Mouse (Mus musculus) neural tube, embryonic 11.5 days (tissue): Measurements from ENCODE around the gene Rora. TPM values are rescaled to one million over a fixed set of nuclear protein-coding genes. Genes with fewer than 3 reads are reported as not detected.

ENCODE experiments used
- ATAC-seq: fragments of 200-750 bp; cut with Nextera tagmentation; 2 replicates; pipeline ENCODE4 v1.8.0; 2017; ENCODE audit warnings: moderate number of reproducible peaks, mild to moderate bottlenecking, moderate TSS enrichment, moderate library complexity; ENCODE audit not compliant: insufficient read depth, low FRiP score, low TSS enrichment
- DNase-seq: peaks from one replicate; pipeline ENCODE4 v3.0.0-alpha.2; 2015; ENCODE audit warnings: low spot score
- H3K27ac ChIP-seq: fragments of 300-500 bp; sonication (generic); 2 replicates; pipeline ENCODE4 v1.5.1; 2014; ENCODE audit warnings: low read depth, mild to moderate bottlenecking, low read length
- H3K27me3 ChIP-seq: fragments of 300-500 bp; sonication (generic); 2 replicates; pipeline ENCODE4 v1.6.1; 2014; ENCODE audit warnings: mild to moderate bottlenecking, low read length, mixed read lengths; ENCODE audit not compliant: control insufficient read depth, insufficient read depth
- H3K36me3 ChIP-seq: fragments of 300-500 bp; sonication (generic); 2 replicates; pipeline ENCODE4 v1.6.1; 2014; ENCODE audit warnings: mild to moderate bottlenecking, low read length, moderate library complexity, mixed read lengths; ENCODE audit not compliant: control insufficient read depth, insufficient read depth
- H3K4me1 ChIP-seq: fragments of 300-500 bp; sonication (generic); 2 replicates; pipeline ENCODE4 v1.6.1; 2014; ENCODE audit warnings: low read length, mixed read lengths; ENCODE audit not compliant: control insufficient read depth, insufficient read depth
- H3K4me2 ChIP-seq: fragments of 300-500 bp; sonication (generic); 2 replicates; pipeline ENCODE4 v1.6.1; 2014; ENCODE audit warnings: low read depth, mild to moderate bottlenecking, moderate library complexity
- H3K4me3 ChIP-seq: fragments of 300-500 bp; sonication (generic); 2 replicates; pipeline ENCODE4 v1.5.1; 2014; ENCODE audit warnings: low read depth, low read length
- H3K9ac ChIP-seq: fragments of 300-500 bp; sonication (generic); 2 replicates; pipeline ENCODE4 v1.6.1; 2014; ENCODE audit warnings: mild to moderate bottlenecking, low read length
- H3K9me3 ChIP-seq: fragments of 300-500 bp; sonication (generic); 2 replicates; pipeline ENCODE4 v1.6.1; 2016; ENCODE audit warnings: low read length; ENCODE audit not compliant: control insufficient read depth
- WGBS: fragments of 180-500 bp; shearing (Covaris S2); extraction: QIAGEN DNeasy Blood & Tissue Kit; methylation state at CpG from one replicate; pipeline ENCODE4 v1.1.7; 2014; 5-methylcytosine and 5-hydroxymethylcytosine counted together
- polyA plus RNA-seq: library from polyadenylated mRNA; unstranded; fragments of >200 nt; fragmentation: Nextera tagmentation; extraction: Ambion mirVana; gene quantifications from 2 replicates; pipeline ENCODE4 v1.2.1, GENCODE M21; 2014

Gene Rora
- polyA plus RNA-seq, 1 experiment from 2014 or later, result 3.2 TPM

DNA sequence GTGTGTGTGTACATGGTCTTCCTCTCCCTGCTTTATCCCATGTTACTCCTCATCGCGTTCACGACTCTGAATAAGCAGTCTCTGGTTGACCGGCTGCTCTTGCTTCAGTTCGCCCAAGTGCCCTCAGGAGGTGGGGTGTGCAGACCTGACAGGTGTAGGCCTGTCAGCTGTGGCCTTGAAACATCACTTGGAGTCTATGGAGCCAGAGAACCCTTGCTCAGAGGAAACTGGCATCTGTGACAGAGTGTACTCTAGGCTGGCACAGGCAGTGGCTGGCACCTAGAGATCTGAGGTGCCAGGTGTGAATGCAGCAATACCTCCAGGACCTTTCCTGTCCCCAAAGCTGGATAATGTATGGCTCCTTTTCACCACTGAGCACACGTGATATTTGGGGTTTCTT lies 331.5 kb downstream of the Rora start:
- Histone ChIP-seq H3K27ac (no peak overlapping the region), H3K9ac (no peak overlapping the region), H3K27me3 (no peaks in the 10 kb centered on the region), H3K4me2 (no peak overlapping the region), H3K36me3 (no peaks in the 10 kb centered on the region), H3K4me3 (no peak overlapping the region), H3K9me3 (no peaks in the 10 kb centered on the region), H3K4me1 (no peaks in the 10 kb centered on the region)
- WGBS, result 81% methylated on average over 6 of the region's 6 CpGs
- DNase-seq, result no peak
- no peak for ATAC-seq

DNA sequence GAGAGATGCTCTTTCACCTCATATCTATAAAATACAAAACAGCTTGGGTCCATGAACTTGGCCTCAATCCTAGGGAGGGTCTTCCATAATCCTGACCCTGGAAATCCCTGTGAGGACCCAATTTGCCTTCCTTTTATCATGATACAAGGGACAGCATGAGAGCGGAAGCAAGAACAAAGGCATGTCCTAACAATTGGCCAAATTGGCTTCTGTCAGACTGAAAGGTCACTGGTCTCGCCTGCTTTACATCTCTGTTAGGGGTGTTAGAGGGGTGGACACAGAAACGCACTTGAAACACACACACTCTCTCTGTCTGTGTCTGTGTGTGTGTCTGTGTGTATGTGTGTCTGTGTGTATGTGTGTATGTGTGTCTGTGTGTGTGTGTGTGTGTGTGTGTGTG lies 332.2 kb downstream of the Rora start:
- no peak overlapping the region for H3K27ac ChIP-seq
- WGBS, result 30% methylated on average over 3 of the region's 3 CpGs
- H3K4me3 ChIP-seq, result no peak overlapping the region
- no peaks in the 10 kb centered on the region for H3K27me3 ChIP-seq
- H3K9ac ChIP-seq, result no peak overlapping the region
- no peaks in the 10 kb centered on the region for H3K36me3 ChIP-seq
- H3K4me1 ChIP-seq, result no peaks in the 10 kb centered on the region
- DNase-seq (no peak), ATAC-seq (no peak)
- H3K9me3 ChIP-seq, result no peaks in the 10 kb centered on the region
- no peak overlapping the region for H3K4me2 ChIP-seq

DNA sequence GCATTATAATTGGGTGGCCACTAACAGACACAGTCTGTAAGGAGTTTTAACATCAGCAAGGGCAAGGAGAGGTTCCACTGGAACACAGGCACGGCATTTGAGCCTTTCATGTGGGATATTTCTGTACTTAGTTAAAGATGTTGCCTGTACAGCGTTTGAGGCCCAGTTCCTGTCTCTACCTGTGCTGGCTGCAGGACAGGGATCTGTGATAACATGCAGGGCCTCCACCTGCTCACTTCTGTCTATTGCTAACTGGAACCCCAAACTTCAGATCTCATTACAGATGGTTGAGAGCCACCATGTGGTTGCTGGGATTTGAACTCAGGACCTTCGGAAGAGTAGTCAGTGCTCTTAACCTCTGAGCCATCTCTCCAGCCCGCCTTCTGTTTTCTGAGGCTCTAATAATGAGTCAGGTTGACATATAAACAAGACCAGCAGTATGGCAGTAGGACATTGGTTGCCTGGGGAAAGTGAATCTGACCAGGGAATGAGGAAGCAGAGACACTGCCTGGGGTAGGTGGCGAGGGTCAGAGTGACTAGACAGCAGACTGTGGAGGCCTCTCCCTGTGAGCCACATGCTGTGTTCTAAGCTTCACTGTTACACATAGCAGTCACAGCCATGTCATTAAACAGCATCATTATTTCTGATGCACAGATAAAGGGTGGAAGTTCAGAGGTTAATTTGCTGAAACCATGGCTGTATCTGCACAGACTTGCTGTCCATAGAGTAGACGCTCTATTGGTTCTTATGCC lies 333.9 kb downstream of the Rora start:
- Histone ChIP-seq H3K4me2 (no peak overlapping the region), H3K27me3 (no peaks in the 10 kb centered on the region), H3K27ac (no peak overlapping the region), H3K9me3 (no peaks in the 10 kb centered on the region), H3K4me3 (no peak overlapping the region), H3K36me3 (no peaks in the 10 kb centered on the region), H3K4me1 (no peaks in the 10 kb centered on the region), H3K9ac (no peak overlapping the region)
- ATAC-seq (no peak), DNase-seq (no peak)
- WGBS, result 80% methylated on average over 6 of the region's 6 CpGs

DNA sequence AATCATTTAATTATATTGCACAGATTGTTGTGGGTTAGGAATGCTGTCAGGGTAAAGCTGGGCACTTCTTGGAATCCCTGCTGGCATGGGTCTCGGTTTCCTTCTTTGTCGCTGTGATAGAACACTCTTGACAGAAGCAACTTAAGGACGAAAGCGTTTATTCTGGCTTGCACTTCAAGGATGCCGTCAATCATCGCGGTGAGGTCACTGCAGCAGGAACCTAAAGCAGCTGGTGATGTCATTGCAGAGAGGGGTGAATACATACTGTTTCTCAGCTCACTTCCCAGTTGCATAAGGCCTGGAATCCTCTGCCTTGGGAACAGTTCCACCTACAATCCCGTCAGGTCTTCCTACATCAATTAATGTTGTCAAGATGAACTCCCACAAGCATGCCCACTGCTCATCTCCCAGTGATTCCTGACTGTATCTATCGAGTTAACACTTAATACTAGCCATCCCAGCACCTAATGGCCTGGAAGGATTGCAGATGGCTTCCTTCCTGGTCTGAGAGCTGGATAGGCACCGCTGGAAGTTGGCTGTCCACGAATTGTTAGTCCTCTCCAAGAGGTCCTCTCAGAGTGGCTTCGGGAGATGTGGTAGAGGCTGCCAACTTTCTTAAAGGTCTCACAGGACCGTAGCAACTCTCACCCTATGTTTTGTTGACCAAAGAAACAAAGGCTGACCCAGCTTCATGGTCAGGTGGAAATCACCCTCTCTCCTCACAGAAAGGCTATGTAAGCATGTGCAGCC lies 334.8 kb downstream of the Rora start:
- DNase-seq (no peak), ATAC-seq (no peak)
- WGBS, result 81% methylated on average over 13 of the region's 13 CpGs
- Histone ChIP-seq H3K4me1 (no peaks in the 10 kb centered on the region), H3K9ac (no peak overlapping the region), H3K4me3 (no peak overlapping the region), H3K27me3 (no peaks in the 10 kb centered on the region), H3K36me3 (no peaks in the 10 kb centered on the region), H3K4me2 (no peak overlapping the region), H3K9me3 (no peaks in the 10 kb centered on the region), H3K27ac (no peak overlapping the region)

DNA sequence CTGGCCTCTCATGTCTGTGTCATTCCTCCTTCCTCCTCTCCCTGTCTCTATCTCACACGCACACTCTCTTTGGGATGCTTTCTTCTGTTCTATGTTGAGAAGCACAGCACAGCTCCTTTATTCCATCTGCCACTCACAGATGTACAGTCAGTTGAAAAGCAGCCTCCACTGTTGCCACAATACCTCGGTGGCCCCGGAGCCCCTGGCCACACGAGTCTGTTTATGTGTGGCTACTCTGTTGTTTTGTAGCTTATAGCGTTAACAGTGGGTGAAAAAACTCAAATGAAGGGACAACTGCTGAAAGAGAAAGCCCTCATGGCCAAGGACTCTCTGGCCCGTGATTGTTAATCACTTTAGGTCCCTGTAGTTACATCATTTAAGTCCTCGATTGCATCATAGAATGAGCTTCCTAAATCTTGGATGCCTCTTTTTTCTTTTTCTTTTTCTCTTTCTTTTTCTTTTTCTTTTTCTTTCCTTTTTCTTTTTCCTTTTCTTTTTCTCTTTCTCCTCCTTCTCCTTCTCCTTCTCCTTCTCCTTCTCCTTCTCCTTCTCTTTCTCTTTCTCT lies 336.4 kb downstream of the Rora start:
- no peaks in the 10 kb centered on the region for H3K27me3 ChIP-seq
- no peaks in the 10 kb centered on the region for H3K9me3 ChIP-seq
- H3K9ac ChIP-seq, result no peak overlapping the region
- no peak overlapping the region for H3K4me3 ChIP-seq
- H3K27ac ChIP-seq, result no peak overlapping the region
- H3K4me1 ChIP-seq, result no peaks in the 10 kb centered on the region
- ATAC-seq, result no peak
- H3K4me2 ChIP-seq, result no peak overlapping the region
- 70% methylated on average over 7 of the region's 7 CpGs for WGBS
- no peak for DNase-seq
- no peaks in the 10 kb centered on the region for H3K36me3 ChIP-seq

DNA sequence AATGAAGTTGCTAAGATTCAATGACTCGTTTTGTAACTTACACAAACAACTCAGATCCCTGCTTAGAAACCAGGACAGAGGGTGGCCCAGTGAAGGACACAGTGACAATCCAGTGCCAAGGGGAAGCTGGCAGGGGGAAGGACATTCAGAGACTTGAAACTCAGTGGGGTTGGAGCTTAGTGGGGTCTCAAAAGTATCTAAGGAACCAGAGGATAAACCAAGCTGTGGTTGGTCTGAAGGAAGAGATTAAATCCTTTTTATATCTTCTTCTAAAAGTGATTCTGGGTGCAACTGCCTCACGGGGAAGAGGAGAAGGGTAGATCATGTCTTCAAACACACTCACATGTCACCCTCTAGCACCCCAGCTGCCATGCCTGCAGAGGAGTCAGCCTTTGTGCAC lies 340.3 kb downstream of the Rora start:
- H3K4me2 ChIP-seq, result no peak overlapping the region
- WGBS, result 79% methylated on average over 2 of the region's 2 CpGs

DNA sequence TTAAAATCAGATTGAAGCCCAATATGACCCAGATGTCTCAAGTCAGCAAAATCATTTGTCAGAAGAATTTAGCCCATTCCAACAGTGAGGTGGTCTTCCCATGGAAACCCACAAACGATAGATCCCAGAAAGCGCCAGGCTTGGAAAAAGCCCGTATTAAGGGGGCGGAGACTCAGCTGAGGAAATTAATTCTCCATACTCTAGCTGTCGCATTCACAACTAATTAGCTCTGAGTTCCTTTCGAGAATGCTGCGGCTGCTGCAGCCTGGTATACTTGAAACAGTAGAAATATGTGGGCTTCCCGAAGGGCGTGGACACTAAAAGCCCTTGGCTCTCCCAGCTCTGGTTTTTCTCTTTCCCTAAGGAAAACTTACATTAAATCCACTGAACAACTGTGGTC lies 345.4 kb downstream of the Rora start:
- H3K4me2 ChIP-seq, result no peak overlapping the region
- H3K9ac ChIP-seq, result no peak overlapping the region
- DNase-seq (no peak), ATAC-seq (no peak)
- H3K9me3 ChIP-seq, result no peaks in the 10 kb centered on the region
- H3K27ac ChIP-seq, result no peak overlapping the region
- no peak overlapping the region for H3K4me3 ChIP-seq
- H3K36me3 ChIP-seq, result no peaks in the 10 kb centered on the region
- WGBS, result 92% methylated on average over 9 of the region's 9 CpGs
- no peaks in the 10 kb centered on the region for H3K4me1 ChIP-seq
- no peaks in the 10 kb centered on the region for H3K27me3 ChIP-seq

More for the DNA sequence above, 340.3 kb downstream of the Rora start:
- H3K4me1 ChIP-seq, result no peaks in the 10 kb centered on the region
- H3K36me3 ChIP-seq, result no peaks in the 10 kb centered on the region
- H3K9ac ChIP-seq, result no peak overlapping the region
- no peaks in the 10 kb centered on the region for H3K9me3 ChIP-seq
- ATAC-seq (no peak), DNase-seq (no peak)
- no peaks in the 10 kb centered on the region for H3K27me3 ChIP-seq
- H3K27ac ChIP-seq, result no peak overlapping the region
- no peak overlapping the region for H3K4me3 ChIP-seq

DNA sequence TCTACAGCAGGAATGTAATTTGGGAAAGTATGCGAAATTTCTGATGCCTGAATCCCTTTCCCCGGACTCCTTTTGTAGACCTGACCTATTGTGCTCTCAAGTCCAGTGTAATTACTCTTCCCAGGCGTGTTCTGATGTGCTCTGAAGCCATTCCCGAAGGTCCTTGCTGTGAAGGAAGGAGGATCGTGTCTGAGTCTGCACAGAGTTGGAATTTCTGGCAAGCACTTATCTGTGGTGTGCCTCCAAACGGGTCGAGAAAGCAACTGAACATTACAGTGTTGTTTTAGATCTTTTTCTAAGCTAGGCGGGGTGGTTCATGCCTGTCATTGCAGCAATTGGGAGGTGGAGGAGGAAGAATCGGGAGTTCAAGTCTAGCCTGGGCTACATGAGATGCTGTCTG lies 350.9 kb downstream of the Rora start:
- ATAC-seq (no peak), DNase-seq (no peak)
- no peaks in the 10 kb centered on the region for H3K27me3 ChIP-seq
- no peaks in the 10 kb centered on the region for H3K9me3 ChIP-seq
- 74% methylated on average over 9 of the region's 9 CpGs for WGBS
- H3K4me1 ChIP-seq, result no peaks in the 10 kb centered on the region
- H3K4me3 ChIP-seq, result no peak overlapping the region
- no peaks in the 10 kb centered on the region for H3K36me3 ChIP-seq
- no peak overlapping the region for H3K9ac ChIP-seq
- H3K27ac ChIP-seq, result no peak overlapping the region
- H3K4me2 ChIP-seq, result no peak overlapping the region

DNA sequence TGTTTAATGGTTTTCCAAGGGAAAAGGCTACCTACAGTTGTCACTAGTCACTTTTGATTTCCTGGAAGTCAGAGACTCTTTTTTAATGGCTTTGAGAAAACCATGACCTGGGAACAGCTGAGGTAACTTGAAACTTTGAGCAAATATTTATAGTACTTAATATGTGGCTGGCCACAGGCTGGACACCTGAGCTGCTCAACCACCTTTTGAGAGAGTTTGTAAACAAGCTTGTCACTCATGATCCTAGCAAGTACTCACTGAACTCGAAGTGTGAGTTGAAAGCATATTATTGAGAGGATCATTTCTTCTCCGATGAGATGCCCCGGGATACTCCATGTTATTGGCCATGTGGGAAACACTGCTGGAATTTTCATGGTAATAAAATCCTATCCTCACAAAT lies 353.1 kb downstream of the Rora start:
- Histone ChIP-seq H3K36me3 (no peaks in the 10 kb centered on the region), H3K27me3 (no peaks in the 10 kb centered on the region), H3K9me3 (no peaks in the 10 kb centered on the region), H3K9ac (no peak overlapping the region), H3K4me3 (no peak overlapping the region), H3K4me2 (no peak overlapping the region), H3K27ac (no peak overlapping the region), H3K4me1 (no peaks in the 10 kb centered on the region)
- DNase-seq (no peak), ATAC-seq (no peak)
- WGBS, result 71% methylated on average over 3 of the region's 3 CpGs
